Mouse (Mus musculus) liver, adult 2 months (tissue): ENCODE data around the gene Irak4.

Experiments used
- CTCF ChIP-seq: fragments of 200-500 bp; IDR thresholded peaks from 2 replicates; pipeline ENCODE4 v1.5.1; 2011; ENCODE audit warnings: low read depth, low read length, control low read depth
- POLR2A ChIP-seq: fragments of 200-500 bp; IDR thresholded peaks from 2 replicates; pipeline ENCODE4 v1.6.1; 2011; ENCODE audit warnings: low read length, control low read depth; ENCODE audit not compliant: insufficient read depth; ENCODE audit errors: extremely low read depth

- TF ChIP-seq POLR2A (no peak), CTCF (no peak)
These were observed 29.3 kb downstream of the Irak4 start for GRCm38 (mm10) chr15:94572746-94573145.
